Mouse (Mus musculus): ENCODE results near the gene Caprin1. TPM values are rescaled to one million over a fixed set of nuclear protein-coding genes. Genes with fewer than 3 reads are reported as not detected.

The Caprin1 gene
- polyA plus RNA-seq, 2 experiments, result 224 to 314 TPM

DNA sequence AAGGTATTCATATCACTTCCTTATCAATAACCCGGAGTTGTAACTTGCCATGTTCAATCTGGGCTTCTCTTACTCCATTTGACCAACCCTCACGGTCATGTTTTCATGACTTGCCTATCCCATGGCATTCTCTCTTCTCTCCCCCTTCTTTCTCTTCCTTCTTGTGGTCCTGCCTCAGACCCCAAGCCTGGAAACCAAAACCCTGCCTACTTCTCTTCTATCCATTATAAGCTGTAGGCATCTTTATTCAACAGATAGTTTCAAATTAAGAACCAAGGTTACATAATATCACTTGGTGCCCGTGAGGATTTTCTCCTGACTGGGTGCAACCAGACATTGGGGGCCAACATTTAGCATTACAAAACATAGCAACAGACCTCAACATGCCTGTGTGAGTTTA is 18.5 kb upstream of the Caprin1 start:
- H3K9ac ChIP-seq (ENCODE audit: low read depth, low read length, severe bottlenecking), result no peak overlapping the region
- no peaks in the 10 kb centered on the region for H3K36me3 ChIP-seq (ENCODE audit: control insufficient read depth, insufficient read depth, low read length)
- no peak for TF ChIP-seq POLR2A (IDR thresholded peaks at IDR 0.05; ENCODE audit: borderline replicate concordance, extremely low read depth, insufficient read depth, insufficient read length)
- no peaks in the 10 kb centered on the region for H3K4me1 ChIP-seq (ENCODE audit: control insufficient read depth, insufficient read depth, low read length)
- no peak overlapping the region for H3K27ac ChIP-seq (replicated peaks; ENCODE audit: low read depth, low read length)
- H3K27me3 ChIP-seq (ENCODE audit: control insufficient read depth, insufficient read depth, low read length), result no peaks in the 10 kb centered on the region
- H3K4me2 ChIP-seq (replicated peaks; ENCODE audit: low read depth, low read length, severe bottlenecking), result no peak overlapping the region
- no peak overlapping the region for H3K4me3 ChIP-seq (replicated peaks; ENCODE audit: low read length)
- 83% methylated on average over 3 of the region's 3 CpGs for WGBS
- ATAC-seq (ENCODE audit: low FRiP score, low read depth), result no peak
- H3K9me3 ChIP-seq (ENCODE audit: control insufficient read depth, low read length), result no peaks in the 10 kb centered on the region
- DNase-seq (ENCODE audit: low spot score), result no peak

DNA sequence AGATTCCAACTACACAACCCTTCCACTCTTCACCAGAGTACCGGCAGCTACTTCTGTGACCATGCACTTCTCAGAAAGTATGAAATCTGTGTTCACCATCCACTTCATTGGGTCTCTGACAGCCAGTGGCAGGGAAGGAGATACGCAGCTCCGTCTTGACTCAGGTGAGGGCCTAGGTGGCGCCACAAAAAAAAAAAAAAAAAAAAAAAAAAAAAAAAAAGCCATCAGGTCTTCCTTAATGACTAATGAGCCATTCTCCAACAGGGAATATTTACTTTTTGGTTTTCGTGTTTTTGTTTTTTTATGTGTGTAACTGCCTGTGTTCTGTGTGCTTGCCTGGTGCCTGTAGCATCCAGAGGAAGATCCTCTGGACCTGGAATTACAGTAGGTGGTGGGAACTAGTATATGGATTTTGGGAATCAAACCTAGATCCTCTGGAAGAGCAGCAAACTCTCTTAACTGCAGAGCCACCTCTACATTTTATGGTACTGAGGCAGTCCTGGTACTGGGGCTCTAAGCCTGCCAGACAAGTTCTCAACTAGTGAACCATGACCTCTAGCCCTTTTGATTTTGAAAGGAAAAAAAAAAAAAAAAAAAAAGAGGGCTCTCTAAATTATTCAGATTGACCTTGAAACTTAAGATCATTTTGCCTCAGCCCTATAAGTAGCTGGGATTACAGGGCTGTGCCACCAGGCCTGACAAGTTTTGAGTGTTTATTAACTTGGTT is 14.2 kb upstream of the Caprin1 start:
- H3K27me3 ChIP-seq (ENCODE audit: control insufficient read depth, insufficient read depth, low read length), result no peaks in the 10 kb centered on the region
- H3K4me1 ChIP-seq (ENCODE audit: control insufficient read depth, insufficient read depth, low read length), result no peaks in the 10 kb centered on the region
- H3K4me3 ChIP-seq (replicated peaks; ENCODE audit: low read length), result no peak overlapping the region
- 61% methylated on average over 5 of the region's 5 CpGs for WGBS
- H3K9ac ChIP-seq (ENCODE audit: low read depth, low read length, severe bottlenecking), result no peak overlapping the region
- DNase-seq (ENCODE audit: low spot score) (no peak), ATAC-seq (ENCODE audit: low FRiP score, low read depth) (no peak)
- no peak overlapping the region for H3K27ac ChIP-seq (replicated peaks; ENCODE audit: low read depth, low read length)
- H3K36me3 ChIP-seq (ENCODE audit: control insufficient read depth, insufficient read depth, low read length), result no peaks in the 10 kb centered on the region
- TF ChIP-seq POLR2A (IDR thresholded peaks at IDR 0.05; ENCODE audit: borderline replicate concordance, extremely low read depth, insufficient read depth, insufficient read length), result no peak
- no peak overlapping the region for H3K4me2 ChIP-seq (replicated peaks; ENCODE audit: low read depth, low read length, severe bottlenecking)
- H3K9me3 ChIP-seq (ENCODE audit: control insufficient read depth, low read length), result no peaks in the 10 kb centered on the region

GRCm38 (mm10) chr2:103810412-103810811 is 13.0 kb upstream of the Caprin1 start:
- no peaks in the 10 kb centered on the region for H3K4me1 ChIP-seq (ENCODE audit: control insufficient read depth, insufficient read depth, low read length)
- no peak for TF ChIP-seq POLR2A (IDR thresholded peaks at IDR 0.05; ENCODE audit: borderline replicate concordance, extremely low read depth, insufficient read depth, insufficient read length)
- H3K36me3 ChIP-seq (ENCODE audit: control insufficient read depth, insufficient read depth, low read length), result no peaks in the 10 kb centered on the region
- no peak overlapping the region for H3K4me2 ChIP-seq (replicated peaks; ENCODE audit: low read depth, low read length, severe bottlenecking)
- H3K4me3 ChIP-seq (replicated peaks; ENCODE audit: low read length), result no peak overlapping the region
- H3K27me3 ChIP-seq (ENCODE audit: control insufficient read depth, insufficient read depth, low read length), result no peaks in the 10 kb centered on the region
- H3K27ac ChIP-seq (replicated peaks; ENCODE audit: low read depth, low read length), result no peak overlapping the region
- DNase-seq (ENCODE audit: low spot score), result no peak
- H3K9me3 ChIP-seq (ENCODE audit: control insufficient read depth, low read length), result no peaks in the 10 kb centered on the region
- WGBS, result 85% methylated on average over 6 of the region's 6 CpGs
- no peak for ATAC-seq (ENCODE audit: low FRiP score, low read depth)
- no peak overlapping the region for H3K9ac ChIP-seq (ENCODE audit: low read depth, low read length, severe bottlenecking)

DNA sequence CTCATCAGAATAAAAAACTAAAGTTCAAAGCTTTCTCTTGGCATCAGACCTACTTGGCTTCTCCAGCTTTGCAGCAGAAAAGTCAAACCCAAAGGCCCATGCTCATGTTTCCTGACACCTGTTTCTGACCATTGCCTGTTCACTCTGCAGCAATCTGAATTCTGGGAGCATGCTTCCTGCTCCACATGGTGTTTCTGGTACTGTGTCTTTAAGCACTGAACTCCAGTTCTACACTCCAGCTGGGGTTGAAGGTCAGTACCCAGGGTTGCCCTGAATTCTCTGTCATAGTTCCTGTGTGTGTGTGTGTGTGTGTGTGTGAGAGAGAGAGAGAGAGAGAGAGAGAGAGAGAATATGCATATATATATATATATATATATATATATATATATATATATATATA is 11.0 kb upstream of the Caprin1 start:
- Histone ChIP-seq H3K9me3 (ENCODE audit: control insufficient read depth, low read length) (no peaks in the 10 kb centered on the region), H3K36me3 (ENCODE audit: control insufficient read depth, insufficient read depth, low read length) (no peaks in the 10 kb centered on the region)

GRCm38 (mm10) chr2:103803770-103804530 is 6.5 kb upstream of the Caprin1 start:
- DNase-seq (ENCODE audit: low spot score) (no peak), ATAC-seq (ENCODE audit: low FRiP score, low read depth) (no peak)
- Histone ChIP-seq H3K4me3 (replicated peaks; ENCODE audit: low read length) (no peak overlapping the region), H3K36me3 (ENCODE audit: control insufficient read depth, insufficient read depth, low read length) (no peaks in the 10 kb centered on the region), H3K9me3 (ENCODE audit: control insufficient read depth, low read length) (no peaks in the 10 kb centered on the region), H3K9ac (ENCODE audit: low read depth, low read length, severe bottlenecking) (no peak overlapping the region), H3K27ac (replicated peaks; ENCODE audit: low read depth, low read length) (no peak overlapping the region), H3K4me2 (replicated peaks; ENCODE audit: low read depth, low read length, severe bottlenecking) (no peak overlapping the region), H3K27me3 (ENCODE audit: control insufficient read depth, insufficient read depth, low read length) (no peaks in the 10 kb centered on the region), H3K4me1 (ENCODE audit: control insufficient read depth, insufficient read depth, low read length) (no peaks in the 10 kb centered on the region)
- 85% methylated on average over 5 of the region's 5 CpGs for WGBS
- TF ChIP-seq POLR2A (IDR thresholded peaks at IDR 0.05; ENCODE audit: borderline replicate concordance, extremely low read depth, insufficient read depth, insufficient read length), result no peak

More for the DNA sequence above, 11.0 kb upstream of the Caprin1 start:
- ATAC-seq (ENCODE audit: low FRiP score, low read depth), result no peak
- Histone ChIP-seq H3K4me2 (replicated peaks; ENCODE audit: low read depth, low read length, severe bottlenecking) (no peak overlapping the region), H3K4me1 (ENCODE audit: control insufficient read depth, insufficient read depth, low read length) (no peaks in the 10 kb centered on the region), H3K9ac (ENCODE audit: low read depth, low read length, severe bottlenecking) (no peak overlapping the region), H3K27me3 (ENCODE audit: control insufficient read depth, insufficient read depth, low read length) (no peaks in the 10 kb centered on the region), H3K27ac (replicated peaks; ENCODE audit: low read depth, low read length) (no peak overlapping the region), H3K4me3 (replicated peaks; ENCODE audit: low read length) (no peak overlapping the region)
- no peak for TF ChIP-seq POLR2A (IDR thresholded peaks at IDR 0.05; ENCODE audit: borderline replicate concordance, extremely low read depth, insufficient read depth, insufficient read length)
- DNase-seq (ENCODE audit: low spot score), result no peak
